In the genomic region with DNA sequence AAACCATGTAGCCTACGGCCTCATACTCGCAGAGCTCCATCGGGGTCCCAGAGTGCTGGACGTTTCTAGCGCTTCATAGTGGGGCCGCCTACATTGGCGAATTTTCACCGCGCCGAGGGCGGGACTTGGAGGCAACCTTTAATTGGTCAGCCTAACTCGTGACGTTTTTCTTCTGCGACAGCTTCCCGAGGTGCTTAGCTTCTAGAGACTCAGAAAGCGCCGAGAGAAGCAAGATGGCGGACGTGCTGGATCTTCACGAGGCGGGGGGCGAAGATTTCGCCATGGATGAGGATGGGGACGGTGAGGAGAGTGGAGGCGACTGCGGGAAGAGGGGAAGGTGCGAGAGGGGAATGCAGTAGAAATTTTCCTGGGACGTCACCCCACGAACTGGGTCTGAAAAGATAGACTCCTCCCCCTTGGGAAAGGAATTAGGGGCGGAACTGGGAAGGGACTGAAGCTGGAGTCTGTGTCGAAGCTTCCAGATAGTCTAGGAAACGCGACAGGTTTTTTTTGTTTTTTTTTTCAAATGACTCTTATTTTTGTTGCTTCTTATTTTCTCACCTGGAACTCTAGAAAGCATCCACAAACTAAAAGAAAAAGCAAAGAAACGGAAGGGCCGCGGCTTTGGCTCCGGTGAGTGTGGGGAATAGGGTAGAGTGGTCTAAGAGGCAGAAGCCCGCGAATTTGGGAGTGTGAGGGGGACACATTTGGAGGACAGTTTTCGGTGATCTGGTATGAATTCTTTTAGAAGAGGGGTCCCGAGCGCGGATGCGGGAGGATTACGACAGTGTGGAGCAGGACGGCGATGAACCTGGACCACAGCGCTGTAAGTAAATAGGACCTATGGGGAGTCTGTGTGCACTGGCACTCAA, we compare ENCODE assay signal across 8 mouse cellular contexts. TPM values are rescaled to one million over a fixed set of nuclear protein-coding genes. Genes with fewer than 3 reads are reported as not detected.
DNase-seq lines count a peak whose midpoint lies in the region; ATAC-seq and TF ChIP-seq lines count a peak whose summit lies in the region.

Gene Rbm8a (plus strand): TSS at position 205 of the 872 bp plus-strand sequence.

- no peaks in the 10 kb centered on the region for H3K27me3 ChIP-seq in forebrain, embryonic 10.5 days (ENCODE audit: poor library complexity, severe bottlenecking)
- no peaks in the 10 kb centered on the region for H3K27me3 ChIP-seq in heart, embryonic 15.5 days
- no peaks in the 10 kb centered on the region for H3K27me3 ChIP-seq in liver, embryonic 14.5 days (ENCODE audit: control insufficient read depth, insufficient read depth, low read length)
- no peaks in the 10 kb centered on the region for H3K27me3 ChIP-seq in neural tube, embryonic 11.5 days (ENCODE audit: control insufficient read depth, insufficient read depth, low read length)
- H3K27me3 ChIP-seq in stomach, postnatal 0 days (ENCODE audit: control insufficient read depth, insufficient read depth, low read length), result no peaks in the 10 kb centered on the region

- under 1% methylated on average over 48 of the region's 48 CpGs for WGBS in forebrain, embryonic 10.5 days
- WGBS in heart, embryonic 15.5 days, result 1% methylated on average over 48 of the region's 48 CpGs
- 1% methylated on average over 48 of the region's 48 CpGs for WGBS in liver, embryonic 14.5 days (ENCODE audit: insufficient replicate concordance)
- under 1% methylated on average over 48 of the region's 48 CpGs for WGBS in neural tube, embryonic 11.5 days
- WGBS in stomach, postnatal 0 days, result under 1% methylated on average over 48 of the region's 48 CpGs

- TF ChIP-seq CTCF in liver, embryonic 14.5 days (IDR thresholded peaks at IDR 0.05; ENCODE audit: low read depth), result no peak
- TF ChIP-seq CTCF in stomach, postnatal 0 days (IDR thresholded peaks at IDR 0.05; ENCODE audit: low read depth), result no peak

- H3K27ac ChIP-seq in forebrain, embryonic 10.5 days, result peak within 1 kb of the TSS; percentile 95
- peak within 1 kb of the TSS; percentile 74 for H3K27ac ChIP-seq in heart, embryonic 15.5 days
- peak within 1 kb of the TSS; percentile 60 for H3K27ac ChIP-seq in liver, embryonic 14.5 days
- H3K27ac ChIP-seq in neural tube, embryonic 11.5 days (ENCODE audit: low read depth, low read length), result no peak within 1 kb of the TSS
- peak within 1 kb of the TSS; percentile 85 for H3K27ac ChIP-seq in stomach, postnatal 0 days (replicated peaks)

- no peak for TF ChIP-seq EP300 in liver, embryonic 14.5 days (IDR thresholded peaks at IDR 0.05; ENCODE audit: low read depth)
- TF ChIP-seq EP300 in stomach, postnatal 0 days (optimal IDR thresholded peaks at IDR 0.05), result no peak

- peak; percentile 94 for ATAC-seq in heart, embryonic 15.5 days (replicated peaks; ENCODE audit: insufficient number of reproducible peaks, insufficient read depth, low FRiP score, low read depth)
- ATAC-seq in liver, embryonic 14.5 days (ENCODE audit: insufficient read depth), result peak; percentile 96
- ATAC-seq in neural tube, embryonic 11.5 days (ENCODE audit: insufficient read depth, low FRiP score, low TSS enrichment), result peak; percentile 91
- peak; percentile 94 for ATAC-seq in stomach, postnatal 0 days (ENCODE audit: low FRiP score, low TSS enrichment)

- peak; percentile 84 to 92 for DNase-seq in CD8-positive naive resting alpha-beta T cell, adult 2 months (ENCODE audit: low read depth in 2 of 2, low spot score in 2 of 2)
- DNase-seq in c-Kit-positive CD71-negative TER-119-negative erythroid progenitor cells, embryonic 14.5 days (ENCODE audit: low read depth), result peak; percentile 98
- DNase-seq in forebrain, embryonic 10.5 days (ENCODE audit: extremely low spot score, low spot score), result peak; percentile 97
- DNase-seq in kidney, postnatal 25 days, result peak; percentile 97 to 98
- DNase-seq in liver, embryonic 14.5 days (ENCODE audit: low read depth in 3 of 3, low spot score in 3 of 3), result peak; percentile 97 to 98 (median 98)
- DNase-seq in neural tube, embryonic 11.5 days (ENCODE audit: low spot score), result peak; percentile 97
- DNase-seq in stomach, postnatal 0 days (ENCODE audit: low spot score), result peak; percentile 95

- peaks cover 26% of the 10 kb centered on the region for H3K4me1 ChIP-seq in forebrain, embryonic 10.5 days
- peaks cover 24% of the 10 kb centered on the region for H3K4me1 ChIP-seq in heart, embryonic 15.5 days (replicated peaks)
- peaks cover 13 to 19% of the 10 kb centered on the region in 2 experiments for H3K4me1 ChIP-seq in liver, embryonic 14.5 days (replicated peaks; ENCODE audit: control insufficient read depth in 2 of 2, insufficient read depth in 2 of 2, low read length in 1 of 2)
- peaks cover 10% of the 10 kb centered on the region for H3K4me1 ChIP-seq in neural tube, embryonic 11.5 days (ENCODE audit: control insufficient read depth, insufficient read depth, low read length)
- H3K4me1 ChIP-seq in stomach, postnatal 0 days (replicated peaks; ENCODE audit: control insufficient read depth, insufficient read depth), result peaks cover 5% of the 10 kb centered on the region

- H3K9ac ChIP-seq in heart, embryonic 15.5 days, result peak within 1 kb of the TSS; percentile 62
- peak within 1 kb of the TSS; percentile 87 for H3K9ac ChIP-seq in liver, embryonic 14.5 days (replicated peaks)
- peak within 1 kb of the TSS; percentile 73 for H3K9ac ChIP-seq in neural tube, embryonic 11.5 days (ENCODE audit: low read length)
- peak within 1 kb of the TSS; percentile 77 for H3K9ac ChIP-seq in stomach, postnatal 0 days (ENCODE audit: low read length)

- no peaks in the 10 kb centered on the region for H3K9me3 ChIP-seq in forebrain, embryonic 10.5 days
- no peaks in the 10 kb centered on the region for H3K9me3 ChIP-seq in heart, embryonic 15.5 days (replicated peaks)
- no peaks in the 10 kb centered on the region for H3K9me3 ChIP-seq in liver, embryonic 14.5 days (ENCODE audit: control insufficient read depth, low read length)
- no peaks in the 10 kb centered on the region for H3K9me3 ChIP-seq in neural tube, embryonic 11.5 days (ENCODE audit: control insufficient read depth, low read length)
- no peaks in the 10 kb centered on the region for H3K9me3 ChIP-seq in stomach, postnatal 0 days (ENCODE audit: control insufficient read depth, low read length)

- peak within 1 kb of the TSS; percentile 77 for H3K4me3 ChIP-seq in forebrain, embryonic 10.5 days
- H3K4me3 ChIP-seq in heart, embryonic 15.5 days, result peak within 1 kb of the TSS; percentile 73
- peak within 1 kb of the TSS; percentile 90 to 100 for H3K4me3 ChIP-seq in liver, embryonic 14.5 days (ENCODE audit: insufficient read depth in 1 of 2, low read depth in 2 of 2, low read length in 2 of 2)
- H3K4me3 ChIP-seq in neural tube, embryonic 11.5 days (ENCODE audit: low read depth, low read length), result peak within 1 kb of the TSS; percentile 62
- peak within 1 kb of the TSS; percentile 68 for H3K4me3 ChIP-seq in stomach, postnatal 0 days (ENCODE audit: low read depth, low read length)

- peak within 1 kb of the TSS; percentile 87 for H3K4me2 ChIP-seq in heart, embryonic 15.5 days
- H3K4me2 ChIP-seq in liver, embryonic 14.5 days (ENCODE audit: low read depth), result peak within 1 kb of the TSS; percentile 96
- peak within 1 kb of the TSS; percentile 59 for H3K4me2 ChIP-seq in neural tube, embryonic 11.5 days (ENCODE audit: low read depth)
- peak within 1 kb of the TSS; percentile 80 for H3K4me2 ChIP-seq in stomach, postnatal 0 days (replicated peaks; ENCODE audit: low read depth)

- peaks cover 58% of the 10 kb centered on the region for H3K36me3 ChIP-seq in forebrain, embryonic 10.5 days (replicated peaks)
- peaks cover 27% of the 10 kb centered on the region for H3K36me3 ChIP-seq in heart, embryonic 15.5 days
- peaks cover 16% of the 10 kb centered on the region for H3K36me3 ChIP-seq in liver, embryonic 14.5 days (replicated peaks; ENCODE audit: control insufficient read depth, insufficient read depth, low read depth)
- H3K36me3 ChIP-seq in neural tube, embryonic 11.5 days (ENCODE audit: control insufficient read depth, insufficient read depth, low read length), result no peaks in the 10 kb centered on the region
- H3K36me3 ChIP-seq in stomach, postnatal 0 days (ENCODE audit: control insufficient read depth, insufficient read depth, low read length), result peaks cover 3% of the 10 kb centered on the region; the same call in 1 of the 2 replicates

RNA-seq across cellular contexts. Expression of gene Rbm8a, which starts in this region (rescaled TPM):
- 224 and 226 TPM in 2 replicates for polyA plus RNA-seq in forebrain, embryonic 10.5 days (2016; fragmentation: Nextera tagmentation; extraction: Ambion mirVana)
- 73.9 and 78.7 TPM in 2 replicates for polyA plus RNA-seq in heart, embryonic 15.5 days (2015; fragmentation: Nextera tagmentation; extraction: Ambion mirVana)
- 11.6 and 22.8 TPM in 2 replicates for polyA plus RNA-seq in liver, embryonic 14.5 days (2012; rRNA removed)
- polyA plus RNA-seq in liver, embryonic 14.5 days (2014; fragmentation: Nextera tagmentation; extraction: Ambion mirVana), result 69.1 and 73.6 TPM in 2 replicates
- 187 and 188 TPM in 2 replicates for polyA plus RNA-seq in neural tube, embryonic 11.5 days (2014; fragmentation: Nextera tagmentation; extraction: Ambion mirVana)
- polyA plus RNA-seq in stomach, postnatal 0 days (2015; fragmentation: Nextera tagmentation; extraction: Ambion mirVana), result 70.9 and 75.5 TPM in 2 replicates
